Mouse (Mus musculus): ENCODE measurements at regions not wholly inside any gene's neighbourhood (a gene's known extent, or its start where the extent isn't known, plus 50 kb on each side); places are given as distances from the start of the nearest gene placed in this dataset.

DNA sequence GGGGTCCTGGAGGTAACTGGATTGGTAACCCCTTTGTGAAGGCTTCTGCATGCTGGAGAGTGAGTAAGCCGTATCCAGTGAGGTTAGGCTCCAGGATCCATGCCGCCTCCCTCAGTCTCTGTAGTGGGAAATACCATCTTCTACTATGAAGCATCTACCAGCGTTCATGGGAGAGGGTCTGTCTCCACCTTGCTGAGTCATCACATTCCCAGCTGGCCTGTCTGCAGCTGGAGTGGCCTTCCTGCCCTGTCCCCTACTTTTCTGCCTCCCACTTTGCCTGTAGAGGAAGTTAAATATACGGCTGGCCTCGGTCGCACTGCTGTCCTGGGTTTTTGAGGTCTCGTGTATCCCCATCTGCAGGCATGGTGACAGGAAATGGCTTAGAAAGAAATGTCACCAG lies 78.0 kb upstream of the Sec14l1 start:
- no peaks in the 10 kb centered on the region for H3K36me3 ChIP-seq (ENCODE audit: poor library complexity, severe bottlenecking)
- H3K9ac ChIP-seq: no peak overlapping the region
- H3K27ac ChIP-seq: no peak overlapping the region
- H3K4me2 ChIP-seq: no peak overlapping the region
- ATAC-seq: no peak
- H3K4me1 ChIP-seq: peaks cover 18% of the 10 kb centered on the region
- H3K4me3 ChIP-seq: no peak overlapping the region
- WGBS: 88% methylated on average over 7 of the region's 7 CpGs
- no peaks in the 10 kb centered on the region for H3K27me3 ChIP-seq
- no peaks in the 10 kb centered on the region for H3K9me3 ChIP-seq (replicated peaks)

DNA sequence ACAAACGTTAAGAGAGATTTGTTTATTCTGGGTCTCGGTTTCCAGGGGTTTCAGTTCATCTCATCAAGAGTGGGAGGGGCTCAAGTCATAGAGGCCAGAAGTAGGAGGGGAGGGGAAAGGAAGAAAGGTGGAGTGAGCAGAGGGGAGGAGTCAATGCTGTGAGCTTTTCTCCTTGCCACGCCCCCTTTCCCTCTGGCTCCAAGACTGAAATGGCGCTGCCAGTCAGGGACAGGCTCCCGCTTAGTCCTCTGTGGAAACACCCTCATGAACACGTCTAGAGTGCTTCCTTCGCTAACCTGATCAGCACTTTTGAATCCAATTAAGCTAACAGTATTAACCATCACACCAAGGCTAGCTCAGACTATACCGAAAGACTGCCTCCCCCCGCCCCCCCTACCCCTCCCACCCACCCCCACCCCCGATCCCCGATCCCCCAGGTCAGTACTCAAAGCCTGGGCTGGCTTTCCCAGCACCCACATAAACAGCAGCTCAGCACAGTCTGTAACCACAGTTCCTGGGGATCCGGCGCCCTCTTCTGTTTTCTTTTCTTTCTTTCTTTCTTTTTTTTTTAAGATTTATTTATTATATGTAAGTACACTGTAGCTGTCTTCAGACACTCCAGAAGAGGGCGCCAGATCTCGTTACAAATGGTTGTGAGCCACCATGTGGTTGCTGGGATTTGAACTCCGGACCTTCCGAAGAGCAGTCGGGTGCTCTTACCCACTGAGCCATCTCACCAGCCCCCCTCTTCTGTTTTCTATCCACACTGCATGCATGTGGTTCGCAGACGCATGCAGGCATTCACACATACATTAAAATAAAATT lies 76.5 kb upstream of the Sec14l1 start:
- Histone ChIP-seq H3K27ac (no peak overlapping the region), H3K4me1 (peaks cover 25% of the 10 kb centered on the region), H3K9ac (no peak overlapping the region), H3K27me3 (peaks cover 4% of the 10 kb centered on the region; the same call in 1 of the 2 replicates), H3K36me3 (ENCODE audit: poor library complexity, severe bottlenecking) (no peaks in the 10 kb centered on the region), H3K9me3 (replicated peaks) (no peaks in the 10 kb centered on the region), H3K4me2 (peak overlapping the region; percentile 25), H3K4me3 (no peak overlapping the region)
- 33% methylated on average over 20 of the region's 20 CpGs for WGBS
- ATAC-seq: peak; percentile 30; the same call in 1 of the 2 replicates

DNA sequence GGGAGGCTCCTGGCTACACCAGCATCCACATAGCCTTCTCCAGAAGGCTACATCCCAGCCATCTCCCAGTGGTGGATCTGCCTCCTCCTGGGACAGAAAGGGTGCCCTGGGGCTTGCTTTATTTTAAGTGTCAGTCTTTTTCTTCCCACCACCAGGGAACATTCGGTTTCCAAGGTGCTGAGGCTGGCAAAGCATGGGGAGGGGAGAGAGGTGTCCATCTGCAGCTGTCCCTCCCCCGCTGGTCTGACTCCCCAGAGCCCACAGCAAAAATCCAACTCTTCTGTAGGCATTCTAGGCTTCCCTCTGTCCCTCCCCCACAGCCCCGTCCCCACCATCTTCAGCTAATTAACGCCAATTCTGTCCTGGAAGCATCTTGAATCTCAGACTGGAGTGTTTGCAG lies 74.1 kb upstream of the Sec14l1 start:
- Histone ChIP-seq H3K4me2 (no peak overlapping the region), H3K4me1 (peaks cover 21% of the 10 kb centered on the region), H3K9ac (0 out of 2 replicates have a peak overlapping the region, but pooled peaks have one; percentile 6), H3K4me3 (no peak overlapping the region), H3K36me3 (ENCODE audit: poor library complexity, severe bottlenecking) (no peaks in the 10 kb centered on the region), H3K27me3 (peaks cover 4% of the 10 kb centered on the region; the same call in 1 of the 2 replicates), H3K27ac (no peak overlapping the region), H3K9me3 (replicated peaks) (no peaks in the 10 kb centered on the region)
- 19% methylated on average over 4 of the region's 4 CpGs for WGBS
- no peak for ATAC-seq

DNA sequence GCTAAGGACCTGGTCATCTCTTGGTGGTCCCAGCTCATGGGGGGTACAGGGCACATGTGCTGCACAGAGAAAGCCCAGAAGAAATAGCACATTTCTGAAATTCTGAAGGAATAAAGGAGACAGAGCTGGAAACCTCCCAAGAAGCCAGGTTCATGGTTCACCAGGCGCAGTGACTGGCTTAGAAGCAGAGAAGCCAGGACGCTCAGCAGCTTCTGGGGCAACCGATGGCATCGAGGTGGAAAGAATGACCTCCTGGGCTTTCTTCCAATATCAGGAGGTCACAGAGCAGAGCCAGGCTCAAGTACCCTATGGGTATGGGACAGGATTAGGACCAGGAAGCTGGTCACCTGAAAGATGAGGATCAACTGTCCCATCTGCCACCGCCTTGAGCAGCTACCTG lies 72.6 kb upstream of the Sec14l1 start:
- no peak overlapping the region for H3K4me2 ChIP-seq
- no peak overlapping the region for H3K27ac ChIP-seq
- H3K9ac ChIP-seq: no peak overlapping the region
- H3K4me3 ChIP-seq: no peak overlapping the region
- H3K4me1 ChIP-seq: peaks cover 27% of the 10 kb centered on the region
- H3K36me3 ChIP-seq (ENCODE audit: poor library complexity, severe bottlenecking): no peaks in the 10 kb centered on the region
- no peaks in the 10 kb centered on the region for H3K9me3 ChIP-seq (replicated peaks)
- peaks cover 4% of the 10 kb centered on the region; the same call in 1 of the 2 replicates for H3K27me3 ChIP-seq
- ATAC-seq: no peak
- 66% methylated on average over 5 of the region's 5 CpGs for WGBS

DNA sequence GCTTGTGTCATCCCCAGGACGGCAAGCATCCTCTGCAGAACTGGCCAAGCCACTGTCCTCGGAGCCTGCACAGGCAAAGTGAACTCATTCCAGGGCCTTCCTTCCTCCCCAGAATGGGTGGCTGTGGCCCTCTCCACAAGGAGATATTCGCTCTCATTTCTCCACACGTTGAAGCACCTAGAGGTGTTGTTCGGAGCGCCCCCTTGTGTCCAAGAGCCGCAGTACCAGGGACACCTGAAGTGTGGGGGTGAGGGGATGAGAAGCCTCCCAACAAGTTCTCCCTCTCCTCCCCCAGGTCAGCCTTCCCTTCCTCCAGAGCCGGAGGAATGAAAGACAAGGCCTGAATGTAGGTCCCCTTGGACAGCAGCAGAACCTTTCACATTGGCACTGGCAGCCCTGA lies 71.4 kb upstream of the Sec14l1 start:
- H3K4me3 ChIP-seq: no peak overlapping the region
- peaks cover 4% of the 10 kb centered on the region; the same call in 1 of the 2 replicates for H3K27me3 ChIP-seq
- peaks cover 36% of the 10 kb centered on the region for H3K4me1 ChIP-seq
- peak; percentile 60 for ATAC-seq
- H3K9ac ChIP-seq: 0 out of 2 replicates have a peak overlapping the region, but pooled peaks have one; percentile 12
- no peak overlapping the region for H3K27ac ChIP-seq
- H3K36me3 ChIP-seq (ENCODE audit: poor library complexity, severe bottlenecking): no peaks in the 10 kb centered on the region
- H3K9me3 ChIP-seq (replicated peaks): no peaks in the 10 kb centered on the region
- no peak overlapping the region for H3K4me2 ChIP-seq
- WGBS: 5% methylated on average over 8 of the region's 8 CpGs

DNA sequence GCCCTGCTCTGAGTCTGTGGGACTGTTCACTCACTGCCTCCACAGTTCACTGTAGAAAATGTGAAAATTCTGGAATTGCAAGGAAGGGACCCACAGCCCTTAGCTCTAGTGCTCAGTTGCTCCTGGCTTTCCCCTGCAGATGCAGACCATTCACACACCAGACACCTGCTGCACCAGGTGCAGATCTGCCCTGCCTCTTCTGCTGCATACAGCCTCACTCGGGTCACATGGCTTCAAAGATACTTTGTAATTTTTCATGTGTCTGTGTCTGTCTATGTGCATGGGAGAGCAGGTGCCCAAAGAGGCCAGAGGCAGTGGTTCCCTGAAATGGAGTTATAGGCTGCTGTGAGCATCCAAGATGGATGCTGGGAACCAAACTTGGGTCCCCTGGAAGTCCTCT lies 70.2 kb upstream of the Sec14l1 start:
- Histone ChIP-seq H3K4me1 (peaks cover 36% of the 10 kb centered on the region), H3K9ac (no peak overlapping the region), H3K4me3 (no peak overlapping the region), H3K4me2 (no peak overlapping the region), H3K27ac (no peak overlapping the region), H3K36me3 (ENCODE audit: poor library complexity, severe bottlenecking) (no peaks in the 10 kb centered on the region), H3K9me3 (replicated peaks) (no peaks in the 10 kb centered on the region), H3K27me3 (peaks cover 4% of the 10 kb centered on the region; the same call in 1 of the 2 replicates)
- ATAC-seq: no peak
- 78% methylated on average over 1 of the region's 1 CpGs for WGBS

DNA sequence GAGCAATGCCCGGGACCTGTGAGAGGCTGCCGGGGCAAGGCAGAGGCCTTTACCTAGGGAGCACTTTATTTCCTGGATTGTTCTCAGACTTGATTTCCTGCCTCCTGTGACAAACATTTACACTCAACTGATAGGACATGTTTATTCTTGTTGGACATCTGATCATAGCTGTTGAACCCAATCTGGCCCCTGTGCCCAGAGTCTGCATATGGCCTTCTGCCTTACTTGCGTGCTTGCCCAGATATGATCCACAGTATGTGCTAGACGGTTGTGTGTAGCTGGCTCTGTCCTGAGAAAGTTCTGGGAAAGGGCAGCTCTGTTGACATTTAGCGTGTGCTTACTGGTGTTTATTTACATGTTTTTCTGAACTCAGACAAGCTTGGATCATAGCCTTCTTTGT lies 68.3 kb upstream of the Sec14l1 start:
- Histone ChIP-seq H3K4me2 (peak overlapping the region; percentile 45; the same call in 1 of the 2 replicates), H3K27ac (peak overlapping the region; percentile 90), H3K9ac (no peak overlapping the region), H3K36me3 (ENCODE audit: poor library complexity, severe bottlenecking) (no peaks in the 10 kb centered on the region), H3K4me1 (peaks cover 26% of the 10 kb centered on the region), H3K27me3 (peaks cover 4% of the 10 kb centered on the region; the same call in 1 of the 2 replicates), H3K9me3 (replicated peaks) (no peaks in the 10 kb centered on the region), H3K4me3 (no peak overlapping the region)
- ATAC-seq: no peak
- WGBS: 92% methylated on average over 5 of the region's 5 CpGs

DNA sequence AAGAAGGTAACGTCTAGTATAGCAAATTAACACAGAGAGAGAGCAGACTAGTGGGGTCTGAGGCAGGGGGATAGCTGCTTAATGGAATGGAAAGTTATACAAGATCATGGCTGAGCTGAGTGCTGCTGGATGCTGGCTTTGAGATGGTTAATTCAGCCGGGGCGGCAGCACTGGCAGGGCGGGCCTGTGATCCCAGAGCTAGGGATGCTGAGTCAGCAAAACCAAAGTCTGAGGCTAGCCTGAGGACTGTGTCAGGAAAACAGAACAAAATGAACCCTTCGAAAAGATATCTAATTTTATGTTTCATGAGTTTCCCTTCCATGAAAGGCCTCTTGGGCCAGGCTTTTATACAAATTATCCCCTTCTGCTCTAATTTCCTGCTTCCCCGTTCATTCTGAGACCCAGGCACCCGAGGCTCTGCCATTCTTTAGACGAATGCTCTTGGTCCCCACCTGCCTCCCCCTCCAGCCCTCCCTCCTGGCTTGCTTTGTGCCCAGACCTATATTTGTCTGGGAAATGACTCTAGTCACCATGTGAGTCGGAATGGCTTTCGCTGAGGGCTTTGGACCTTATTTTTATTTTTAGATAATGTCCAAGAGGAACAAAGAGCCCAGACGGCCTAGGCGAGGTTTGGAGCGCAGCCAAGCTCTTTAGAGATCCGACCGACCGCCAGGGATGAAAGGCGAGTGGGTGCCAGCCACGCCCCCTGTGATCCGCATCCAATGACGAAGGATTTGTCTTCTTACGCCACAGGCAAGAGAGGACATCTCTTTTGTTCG lies 67.6 kb upstream of the Sec14l1 start:
- peak overlapping the region; percentile 26; the same call in 1 of the 2 replicates for H3K9ac ChIP-seq
- peak; percentile 66 for ATAC-seq
- WGBS: 5% methylated on average over 22 of the region's 22 CpGs

DNA sequence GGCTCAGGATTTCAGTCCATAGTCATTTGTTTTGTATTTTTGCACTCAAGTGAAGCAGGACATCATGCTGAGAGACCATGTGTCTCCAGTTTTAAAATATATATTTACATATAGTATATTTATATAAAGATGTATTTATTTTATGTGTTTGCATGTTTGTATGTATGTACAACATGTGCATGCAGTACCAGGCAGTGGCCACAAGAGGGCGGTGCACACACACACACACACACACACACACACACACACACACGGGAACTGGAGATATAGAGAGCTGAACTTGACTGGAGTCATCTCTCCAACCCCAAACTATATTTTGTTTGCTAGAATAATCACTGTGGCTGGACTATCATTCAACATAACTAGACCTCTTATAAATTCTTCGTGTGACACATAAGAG lies 66.1 kb upstream of the Sec14l1 start:
- Histone ChIP-seq H3K9me3 (replicated peaks) (no peaks in the 10 kb centered on the region), H3K4me2 (no peak overlapping the region), H3K36me3 (ENCODE audit: poor library complexity, severe bottlenecking) (no peaks in the 10 kb centered on the region), H3K4me3 (no peak overlapping the region), H3K27ac (no peak overlapping the region), H3K4me1 (peaks cover 19% of the 10 kb centered on the region), H3K27me3 (no peaks in the 10 kb centered on the region), H3K9ac (no peak overlapping the region)
- WGBS: 86% methylated on average over 3 of the region's 3 CpGs
- ATAC-seq: no peak

More for the DNA sequence above, 67.6 kb upstream of the Sec14l1 start:
- Histone ChIP-seq H3K27me3 (peaks cover 4% of the 10 kb centered on the region; the same call in 1 of the 2 replicates), H3K9me3 (replicated peaks) (no peaks in the 10 kb centered on the region), H3K27ac (peak overlapping the region; percentile 90), H3K4me3 (no peak overlapping the region), H3K36me3 (ENCODE audit: poor library complexity, severe bottlenecking) (no peaks in the 10 kb centered on the region), H3K4me1 (peaks cover 26% of the 10 kb centered on the region), H3K4me2 (peak overlapping the region; percentile 45)

DNA sequence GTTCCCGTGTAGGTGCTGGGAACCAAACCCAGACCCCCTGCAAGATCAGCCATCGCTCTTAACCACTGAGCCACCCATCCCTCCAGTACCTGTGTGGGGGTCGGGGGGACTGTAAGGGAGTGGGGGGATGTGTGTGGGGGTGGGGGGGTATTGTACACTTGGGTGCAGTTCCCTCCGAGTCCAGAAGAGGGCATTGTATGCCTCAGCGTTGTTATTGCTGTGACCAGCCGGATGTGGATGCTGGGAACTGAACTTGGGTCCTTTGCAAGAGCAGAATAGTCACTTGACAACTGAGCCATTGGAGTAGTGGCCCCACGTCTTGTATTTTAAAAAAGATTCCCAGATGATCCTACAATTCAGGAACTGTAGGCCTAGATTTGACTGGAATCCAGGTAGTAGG lies 64.2 kb upstream of the Sec14l1 start:
- no peaks in the 10 kb centered on the region for H3K9me3 ChIP-seq (replicated peaks)
- WGBS: 90% methylated on average over 7 of the region's 7 CpGs
- peaks cover 19% of the 10 kb centered on the region for H3K4me1 ChIP-seq
- H3K4me3 ChIP-seq: no peak overlapping the region
- no peaks in the 10 kb centered on the region for H3K36me3 ChIP-seq (ENCODE audit: poor library complexity, severe bottlenecking)
- H3K27ac ChIP-seq: no peak overlapping the region
- no peak for ATAC-seq
- no peak overlapping the region for H3K4me2 ChIP-seq
- no peaks in the 10 kb centered on the region for H3K27me3 ChIP-seq
- H3K9ac ChIP-seq: no peak overlapping the region

DNA sequence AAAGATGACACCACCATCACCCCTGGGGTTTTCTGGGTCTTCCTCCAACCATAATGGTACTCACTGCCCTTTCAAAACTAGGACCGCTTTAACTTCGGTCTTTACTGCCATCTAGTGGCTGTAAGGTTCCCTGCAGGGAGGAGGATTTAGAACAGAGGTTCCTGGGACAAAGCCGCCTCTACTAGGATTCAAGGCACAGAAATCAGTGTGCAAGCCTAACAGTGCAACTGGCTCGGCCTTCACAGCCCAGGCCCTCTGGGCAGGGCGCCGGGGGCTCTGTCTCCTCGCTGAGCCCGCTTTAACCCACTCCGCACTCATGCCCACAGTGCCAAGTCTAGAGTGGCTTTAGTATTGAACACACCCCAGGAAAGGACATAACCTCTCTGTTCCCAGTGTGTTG lies 58.0 kb upstream of the Sec14l1 start:
- H3K9me3 ChIP-seq (replicated peaks): no peaks in the 10 kb centered on the region
- H3K4me1 ChIP-seq: peaks cover 29% of the 10 kb centered on the region
- no peak overlapping the region for H3K4me3 ChIP-seq
- H3K27ac ChIP-seq: peak overlapping the region; percentile 68; the same call in 1 of the 2 replicates
- H3K4me2 ChIP-seq: no peak overlapping the region
- H3K9ac ChIP-seq: 0 out of 2 replicates have a peak overlapping the region, but pooled peaks have one; percentile 35
- 13% methylated on average over 9 of the region's 9 CpGs for WGBS
- H3K27me3 ChIP-seq: peaks cover 4% of the 10 kb centered on the region; the same call in 1 of the 2 replicates
- ATAC-seq: peak; percentile 60
- H3K36me3 ChIP-seq (ENCODE audit: poor library complexity, severe bottlenecking): no peaks in the 10 kb centered on the region

DNA sequence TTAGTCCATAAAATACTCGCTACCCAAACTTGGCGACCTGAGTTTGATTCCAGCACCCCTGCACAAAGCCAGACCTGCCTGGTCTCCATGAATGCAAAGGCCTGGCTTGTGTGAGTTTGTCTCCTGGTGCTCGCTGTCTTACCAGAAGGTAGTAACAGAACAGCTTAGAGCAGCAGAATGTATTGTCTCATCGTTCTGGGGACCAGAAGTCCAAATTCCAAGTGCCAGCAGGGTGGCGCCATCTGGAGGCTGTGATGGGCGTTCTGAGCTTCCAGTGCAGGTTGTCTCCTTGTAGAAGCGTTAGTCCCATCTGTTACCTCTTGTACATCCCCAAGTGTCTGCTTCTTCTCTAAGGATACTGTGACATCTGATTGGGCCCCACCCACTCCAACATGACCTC lies 57.5 kb upstream of the Sec14l1 start:
- Histone ChIP-seq H3K4me3 (no peak overlapping the region), H3K27ac (peak overlapping the region; percentile 68; the same call in 1 of the 2 replicates), H3K4me1 (peaks cover 31% of the 10 kb centered on the region), H3K36me3 (ENCODE audit: poor library complexity, severe bottlenecking) (no peaks in the 10 kb centered on the region), H3K9me3 (replicated peaks) (no peaks in the 10 kb centered on the region), H3K9ac (no peak overlapping the region), H3K4me2 (no peak overlapping the region), H3K27me3 (peaks cover 4% of the 10 kb centered on the region; the same call in 1 of the 2 replicates)
- peak; percentile 36; the same call in 1 of the 2 replicates for ATAC-seq
- WGBS: 36% methylated on average over 7 of the region's 7 CpGs
